Mouse (Mus musculus): ENCODE results near the gene Prl2b1. TPM values are rescaled to one million over a fixed set of nuclear protein-coding genes. Genes with fewer than 3 reads are reported as not detected.

The Prl2b1 gene
- polyA plus RNA-seq (2012; rRNA removed) = not detected in 2 replicates

GRCm38 (mm10) chr13:27390746-27391145 is at the start of gene Prl2b1:
Gene Prl2b1 (minus strand): TSS chr13:27390846.
- 83% methylated on average over 6 of the region's 6 CpGs for WGBS
- no peak for DNase-seq (ENCODE audit: low read depth, low spot score)

- no peak for DNase-seq (ENCODE audit: low read depth, low spot score)
- 74% methylated on average over 3 of the region's 3 CpGs for WGBS
Measured at GRCm38 (mm10) chr13:27438588-27438987, 47.9 kb upstream of the Prl2b1 start, which contains the start of gene Prl8a6. Gene Prl8a6 (minus strand): TSS chr13:27438688.

- DNase-seq (ENCODE audit: low read depth, low spot score) = no peak
- WGBS = 85% methylated on average over 1 of the region's 1 CpGs
Measured at GRCm38 (mm10) chr13:27433159-27433558, 42.5 kb upstream of the Prl2b1 start.

- DNase-seq (ENCODE audit: low read depth, low spot score) = no peak
Measured at GRCm38 (mm10) chr13:27413640-27414039, 23.0 kb upstream of the Prl2b1 start.

GRCm38 (mm10) chr13:27399061-27399724 is 8.5 kb upstream of the Prl2b1 start:
- WGBS = 91% methylated on average over 7 of the region's 7 CpGs
- no peak for DNase-seq (ENCODE audit: low read depth, low spot score)

- 75% methylated on average over 2 of the region's 2 CpGs for WGBS
- no peak for DNase-seq (ENCODE audit: low read depth, low spot score)
Measured at GRCm38 (mm10) chr13:27345373-27345772, 45.3 kb downstream of the Prl2b1 start, which contains the start of gene Prl8a2. Gene Prl8a2 (plus strand): TSS chr13:27345673.

- DNase-seq (ENCODE audit: low read depth, low spot score) = no peak
- WGBS = 48% methylated on average over 3 of the region's 3 CpGs
Measured at GRCm38 (mm10) chr13:27342733-27343275, 47.8 kb downstream of the Prl2b1 start.

GRCm38 (mm10) chr13:27334989-27335388 is 55.7 kb downstream of the Prl2b1 start:
- DNase-seq (ENCODE audit: low read depth, low spot score) = no peak
- WGBS = 89% methylated on average over 1 of the region's 1 CpGs

Other genes starting within 250 kb of the Prl2b1 start
- gene Prl3d3, start 234.1 kb downstream of the Prl2b1 start, polyA plus RNA-seq (2012; rRNA removed) = not detected in 2 replicates
- not detected in 2 replicates for gene Prl3c1, start 194.2 kb downstream of the Prl2b1 start, polyA plus RNA-seq (2012; rRNA removed)
- gene Prl3b1, start 149.0 kb downstream of the Prl2b1 start, polyA plus RNA-seq (2012; rRNA removed) = not detected in 2 replicates
- gene Prl3a1, start 131.4 kb downstream of the Prl2b1 start, polyA plus RNA-seq (2012; rRNA removed) = not detected in 2 replicates
- not detected in 2 replicates for gene Prl6a1, start 78.2 kb downstream of the Prl2b1 start, polyA plus RNA-seq (2012; rRNA removed)
- not detected in 2 replicates for gene Prl8a2, start 45.2 kb downstream of the Prl2b1 start, polyA plus RNA-seq (2012; rRNA removed)
- not detected in 2 replicates for gene Prl8a6, start 47.8 kb upstream of the Prl2b1 start, polyA plus RNA-seq (2012; rRNA removed)
- not detected in 2 replicates for gene Prl8a8, start 122.4 kb upstream of the Prl2b1 start, polyA plus RNA-seq (2012; rRNA removed)
- not detected in 2 replicates for gene Prl8a9, start 173.8 kb upstream of the Prl2b1 start, polyA plus RNA-seq (2012; rRNA removed)
- gene Prl8a1, start 191.3 kb upstream of the Prl2b1 start, polyA plus RNA-seq (2012; rRNA removed) = not detected in 2 replicates
- gene Prl7b1, start 219.7 kb upstream of the Prl2b1 start, polyA plus RNA-seq (2012; rRNA removed) = not detected in 2 replicates